In the genomic region with DNA sequence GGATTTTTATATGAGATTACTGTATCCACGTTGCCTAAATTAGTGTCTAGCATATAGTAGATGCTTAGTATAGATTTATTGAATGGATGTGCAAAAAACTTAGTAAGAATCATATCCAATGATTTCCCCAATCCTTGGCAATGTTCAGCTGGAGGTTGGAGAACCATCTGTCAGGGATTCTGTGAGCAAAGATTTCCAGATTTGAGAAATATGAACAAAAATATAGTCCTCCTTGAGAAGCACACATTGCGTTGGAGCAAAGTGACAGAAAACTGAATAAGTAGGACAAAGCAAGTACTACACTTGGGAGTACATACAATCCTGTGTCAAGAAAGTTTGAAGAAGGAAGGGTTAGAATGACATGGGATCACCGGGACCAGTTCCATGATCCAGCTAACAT, we compare ENCODE assay signal across 25 mouse cellular contexts. TPM values are rescaled to one million over a fixed set of nuclear protein-coding genes. Genes with fewer than 3 reads are reported as not detected.
DNase-seq lines count a peak whose midpoint lies in the region; ATAC-seq and TF ChIP-seq lines count a peak whose summit lies in the region.
"Had no signal": no experiment of that assay in that cellular context is flagged by ENCODE, and none has a peak within 500 bp of the region (broad histone marks: within the 10 kb centered on the region; RNA-seq: fewer than 3 reads in every experiment).

No protein-coding gene starts in this region.

- H3K27ac ChIP-seq in forebrain, postnatal 0 days (ENCODE audit: low read depth, low read length) = no peak overlapping the region
- H3K27ac ChIP-seq in forebrain, embryonic 11.5 days (ENCODE audit: low read depth, low read length) = no peak overlapping the region
- H3K27ac ChIP-seq: heart, embryonic 10.5 days; hindbrain, embryonic 13.5 days; liver, embryonic 15.5 days; midbrain, embryonic 12.5 days; stomach, postnatal 0 days had no signal

- peak; percentile 50 for DNase-seq in forebrain, postnatal 0 days
- no peak for DNase-seq in forebrain, embryonic 11.5 days (ENCODE audit: low spot score)
- DNase-seq in left cerebral cortex, adult 11 months (ENCODE audit: low spot score) = peak; percentile 27
- DNase-seq in left cerebral cortex, postnatal 4 days = no peak
- DNase-seq in layer of hippocampus, adult 8-10 months (ENCODE audit: low spot score in 2 of 2) = peak; percentile 26 to 30
- peak; percentile 26 for DNase-seq in right cerebral cortex, postnatal 25 days
- no peak for DNase-seq in liver
- DNase-seq in cerebellum, postnatal 25 days = no peak
- DNase-seq: adrenal gland, postnatal 14 days; cerebellum, adult 8-10 months; gastrocnemius, postnatal 36 days; heart, postnatal 10 days; kidney, adult 8-10 months; kidney, postnatal 14 days had no signal

- no peaks in the 10 kb centered on the region for H3K27me3 ChIP-seq in forebrain, postnatal 0 days (ENCODE audit: insufficient read depth, low read length)
- no peaks in the 10 kb centered on the region for H3K27me3 ChIP-seq in forebrain, embryonic 11.5 days (ENCODE audit: control insufficient read depth, insufficient read depth, low read length)
- H3K27me3 ChIP-seq: hindbrain, embryonic 13.5 days; liver, embryonic 15.5 days; midbrain, embryonic 12.5 days had no signal

- no peaks in the 10 kb centered on the region for H3K4me1 ChIP-seq in forebrain, postnatal 0 days (ENCODE audit: insufficient read depth)
- no peaks in the 10 kb centered on the region for H3K4me1 ChIP-seq in forebrain, embryonic 11.5 days (replicated peaks; ENCODE audit: control insufficient read depth, insufficient read depth, low read length)
- H3K4me1 ChIP-seq: liver, embryonic 15.5 days had no signal

- whole genome bisulfite sequencing in forebrain, postnatal 0 days = 79% methylated on average over 3 of the region's 3 CpGs
- WGBS in forebrain, embryonic 11.5 days = 91% methylated on average over 3 of the region's 3 CpGs

- H3K4me2 ChIP-seq in forebrain, postnatal 0 days (ENCODE audit: low read depth) = no peak overlapping the region
- H3K4me2 ChIP-seq in forebrain, embryonic 11.5 days (ENCODE audit: low read depth, low read length, severe bottlenecking) = no peak overlapping the region
- H3K4me2 ChIP-seq: hindbrain, embryonic 13.5 days; liver, embryonic 15.5 days; midbrain, embryonic 12.5 days had no signal

- H3K9me3 ChIP-seq in forebrain, postnatal 0 days (ENCODE audit: low read length) = no peaks in the 10 kb centered on the region
- no peaks in the 10 kb centered on the region for H3K9me3 ChIP-seq in forebrain, embryonic 11.5 days (ENCODE audit: control insufficient read depth, low read length)
- H3K9me3 ChIP-seq: heart, embryonic 10.5 days; hindbrain, embryonic 13.5 days; liver, embryonic 15.5 days; midbrain, embryonic 12.5 days had no signal

- TF ChIP-seq CTCF in forebrain, postnatal 0 days (IDR thresholded peaks at IDR 0.05; ENCODE audit: low read depth) = no peak

- intact Hi-C loops in left cerebral cortex, postnatal 4 days (cut with DNase I) = no loop called here

- no peak overlapping the region for H3K4me3 ChIP-seq in forebrain, postnatal 0 days (ENCODE audit: low read depth, low read length)
- no peak overlapping the region for H3K4me3 ChIP-seq in forebrain, embryonic 11.5 days (ENCODE audit: low read depth, low read length)
- H3K4me3 ChIP-seq: heart, embryonic 10.5 days; hindbrain, embryonic 13.5 days; liver, embryonic 15.5 days; midbrain, embryonic 12.5 days had no signal

- H3K9ac ChIP-seq in forebrain, postnatal 0 days = no peak overlapping the region
- H3K9ac ChIP-seq in forebrain, embryonic 11.5 days (ENCODE audit: low read length) = no peak overlapping the region
- H3K9ac ChIP-seq: hindbrain, embryonic 13.5 days; liver, embryonic 15.5 days; midbrain, embryonic 12.5 days had no signal

- H3K36me3 ChIP-seq in forebrain, postnatal 0 days (ENCODE audit: insufficient read depth) = no peaks in the 10 kb centered on the region
- H3K36me3 ChIP-seq in forebrain, embryonic 11.5 days (ENCODE audit: control insufficient read depth, insufficient read depth, low read length) = no peaks in the 10 kb centered on the region
- H3K36me3 ChIP-seq: heart, embryonic 10.5 days; hindbrain, embryonic 13.5 days; liver, embryonic 15.5 days; midbrain, embryonic 12.5 days had no signal

- ATAC-seq in forebrain, postnatal 0 days = no peak; the same call in 1 of the 2 replicates
- no peak for ATAC-seq in forebrain, embryonic 11.5 days (replicated peaks; ENCODE audit: low FRiP score)
- ATAC-seq: inflammation-experienced regulatory T-cells, adult 6 months had no signal

RNA-seq across cellular contexts. Expression of a gene that starts 8.9 kb away (rescaled TPM):
- total RNA-seq in forebrain, postnatal 0 days (2014; rRNA removed) = 27.9 and 38.7 TPM in 2 replicates
- polyA plus RNA-seq in forebrain, postnatal 0 days (2015; fragmentation: Nextera tagmentation; extraction: Ambion mirVana) = 5.7 and 10.5 TPM in 2 replicates
- polyA plus RNA-seq in forebrain, embryonic 11.5 days (2014; fragmentation: Nextera tagmentation; extraction: Ambion mirVana) = 0.72 and 1.3 TPM in 2 replicates
- total RNA-seq in left cerebral cortex, postnatal 4 days (2021) = 10 to 100 TPM; 28.8 to 35.6 TPM
- total RNA-seq in layer of hippocampus, adult 8-10 months (2022) = 10 to 100 TPM; 13.5 to 17.7 (median 15.3) TPM
- total RNA-seq: CH12.LX; common myeloid progenitor, adult 5-6 weeks; megakaryocyte progenitor cell, adult 5-6 weeks; MEL; monocyte, adult 5-6 weeks had no signal
- polyA plus RNA-seq: inflammation-experienced regulatory T-cells, adult 6 months had no signal

RNA-seq across cellular contexts. Expression of a gene that starts 55.1 kb away (rescaled TPM):
- total RNA-seq in forebrain, postnatal 0 days (2014; rRNA removed) = 0.69 and 1.9 TPM in 2 replicates
- polyA plus RNA-seq in forebrain, postnatal 0 days (2015; fragmentation: Nextera tagmentation; extraction: Ambion mirVana) = 0.06 TPM in 1 of 2 replicates, not detected in the other
- 0.09 and 0.23 TPM in 2 replicates for polyA plus RNA-seq in forebrain, embryonic 11.5 days (2014; fragmentation: Nextera tagmentation; extraction: Ambion mirVana)
- total RNA-seq in left cerebral cortex, postnatal 4 days (2021) = 1 to 10 TPM; 1.9 to 2.2 TPM
- total RNA-seq in layer of hippocampus, adult 8-10 months (2022) = 1 to 10 TPM; 1.8 to 2.4 (median 2.2) TPM
- total RNA-seq: monocyte, adult 5-6 weeks had no signal

Comparison
In these comparisons a context has a peak if more than half of its experiments do, and no peak if none do; other contexts are left out.
1. DNase-seq: peak in forebrain, postnatal 0 days (single experiment), left cerebral cortex, adult 11 months (single experiment), layer of hippocampus, adult 8-10 months (2 of 2) and right cerebral cortex, postnatal 25 days (single experiment); none in forebrain, embryonic 11.5 days (single experiment), left cerebral cortex, postnatal 4 days (single experiment), liver (single experiment) and cerebellum, postnatal 25 days (0 of 2).